Mouse (Mus musculus): Measurements from ENCODE around the gene Gm12248. TPM values are rescaled to one million over a fixed set of nuclear protein-coding genes. Genes with fewer than 3 reads are reported as not detected.
A peak's percentile ranks its signal among the peaks of the same experiment; 100 is the strongest.
"Not testable (repeated sequence)": the region's sequence is repeated elsewhere in the genome, so short reads cannot be mapped to it uniquely, and the experiment has no call there.

Gm12248 gene
- polyA plus RNA-seq, 1 experiment from 2014 or later, result not detected

DNA sequence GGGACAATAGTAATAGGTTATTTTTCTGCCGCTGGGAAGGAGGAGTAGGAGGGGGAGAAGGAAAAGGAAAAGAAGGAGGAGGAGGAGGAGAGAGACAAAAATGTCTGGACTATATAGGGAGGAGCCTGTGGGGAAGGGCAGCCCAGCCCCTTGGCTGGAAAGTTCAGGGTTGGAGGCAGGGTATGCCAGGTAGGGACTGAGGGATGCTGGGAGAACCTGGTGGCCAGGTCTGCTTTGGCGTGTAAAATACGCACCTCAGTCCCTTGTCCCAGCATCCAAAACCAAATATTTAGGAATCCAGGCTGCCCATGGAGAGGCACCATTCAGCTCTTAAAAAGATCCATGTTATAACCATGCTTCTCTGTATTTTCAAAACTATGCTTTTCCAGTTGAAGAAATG is 9.2 kb upstream of the Gm12248 start:
- no peak overlapping the region for H3K27ac ChIP-seq (replicated peaks in 1 of 2; ENCODE audit: control insufficient read depth in 1 of 2, insufficient read depth in 1 of 2, low read depth in 2 of 2, low read length in 2 of 2)
- no peaks in the 10 kb centered on the region for H3K36me3 ChIP-seq (ENCODE audit: control insufficient read depth, insufficient read depth, low read length)
- no peaks in the 10 kb centered on the region for H3K9me3 ChIP-seq (ENCODE audit: control insufficient read depth, low read length)
- no peak overlapping the region for H3K4me3 ChIP-seq (ENCODE audit: control insufficient read depth in 1 of 2, insufficient read depth in 1 of 2, low read depth in 1 of 2, low read length in 2 of 2)
- 81% methylated on average over 3 of the region's 3 CpGs for WGBS
- no peak overlapping the region for H3K9ac ChIP-seq (ENCODE audit: low read length)
- H3K4me1 ChIP-seq (ENCODE audit: control insufficient read depth in 2 of 2, insufficient read depth in 2 of 2, low read length in 2 of 2), result peaks cover 8 to 11% of the 10 kb centered on the region in 2 experiments
- no peak for ATAC-seq (ENCODE audit: insufficient number of reproducible peaks, insufficient read depth, low FRiP score, low read depth)
- no peak overlapping the region for H3K4me2 ChIP-seq (ENCODE audit: low read length)
- H3K27me3 ChIP-seq (ENCODE audit: control insufficient read depth, insufficient read depth, low read length), result no peaks in the 10 kb centered on the region

GRCm38 (mm10) chr11:58101194-58101720 is 8.3 kb upstream of the Gm12248 start:
- H3K4me3 ChIP-seq (ENCODE audit: control insufficient read depth in 1 of 2, insufficient read depth in 1 of 2, low read depth in 1 of 2, low read length in 2 of 2), result no peak overlapping the region
- no peak for ATAC-seq (ENCODE audit: insufficient number of reproducible peaks, insufficient read depth, low FRiP score, low read depth)
- WGBS, result 74% methylated on average over 4 of the region's 4 CpGs

DNA sequence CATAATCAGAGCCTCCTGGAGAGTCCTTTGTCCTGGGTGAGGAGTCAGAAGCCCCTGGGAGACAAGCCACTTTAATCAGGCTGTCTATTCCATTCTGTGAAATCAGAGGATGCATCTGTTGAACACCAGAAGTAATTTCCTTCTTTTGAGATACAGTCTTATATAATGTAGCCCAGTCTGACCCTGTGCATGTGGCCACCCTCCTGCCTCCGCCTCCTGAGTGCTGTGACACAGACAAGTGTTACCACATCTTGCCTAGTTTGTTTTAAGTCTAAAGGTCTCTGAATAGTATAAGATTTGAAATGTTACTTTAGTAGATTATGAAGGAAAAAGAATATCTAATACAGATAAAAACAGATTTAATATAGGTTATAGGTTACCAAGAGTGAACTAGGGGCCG is 7.1 kb upstream of the Gm12248 start:
- 90% methylated on average over 2 of the region's 2 CpGs for WGBS
- ATAC-seq (ENCODE audit: insufficient number of reproducible peaks, insufficient read depth, low FRiP score, low read depth), result no peak

More at GRCm38 (mm10) chr11:58101194-58101720, 8.3 kb upstream of the Gm12248 start:
- Histone ChIP-seq H3K9ac (ENCODE audit: low read length) (no peak overlapping the region), H3K36me3 (ENCODE audit: control insufficient read depth, insufficient read depth, low read length) (no peaks in the 10 kb centered on the region), H3K27ac (replicated peaks in 1 of 2; ENCODE audit: control insufficient read depth in 1 of 2, insufficient read depth in 1 of 2, low read depth in 2 of 2, low read length in 2 of 2) (no peak overlapping the region), H3K27me3 (ENCODE audit: control insufficient read depth, insufficient read depth, low read length) (no peaks in the 10 kb centered on the region), H3K4me1 (ENCODE audit: control insufficient read depth in 2 of 2, insufficient read depth in 2 of 2, low read length in 2 of 2) (peaks cover 10 to 11% of the 10 kb centered on the region in 2 experiments), H3K9me3 (ENCODE audit: control insufficient read depth, low read length) (no peaks in the 10 kb centered on the region), H3K4me2 (ENCODE audit: low read length) (no peak overlapping the region)

DNA sequence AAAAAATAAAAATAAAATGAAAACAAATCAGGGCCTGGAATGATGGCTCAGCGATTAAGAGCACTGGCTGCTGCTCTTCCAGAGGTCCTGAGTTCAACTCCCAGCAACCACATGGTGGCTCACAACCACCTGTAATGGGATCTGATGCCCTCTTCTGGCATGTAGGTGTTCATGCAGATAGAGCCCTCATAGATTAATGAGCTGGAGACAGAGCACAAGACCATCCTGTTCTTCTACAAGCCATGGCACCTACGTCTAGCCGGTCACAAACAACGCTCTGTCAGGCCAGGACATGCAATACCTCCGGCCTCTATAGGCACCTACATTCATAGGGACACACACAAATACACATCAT is 5.4 kb upstream of the Gm12248 start:
- ATAC-seq (ENCODE audit: insufficient number of reproducible peaks, insufficient read depth, low FRiP score, low read depth); H3K27me3 ChIP-seq (ENCODE audit: control insufficient read depth, insufficient read depth, low read length); H3K9me3 ChIP-seq (ENCODE audit: control insufficient read depth, low read length); H3K27ac ChIP-seq (replicated peaks in 1 of 2; ENCODE audit: control insufficient read depth in 1 of 2, insufficient read depth in 1 of 2, low read depth in 2 of 2, low read length in 2 of 2); H3K4me1 ChIP-seq (ENCODE audit: control insufficient read depth in 2 of 2, insufficient read depth in 2 of 2, low read length in 2 of 2); H3K9ac ChIP-seq (ENCODE audit: low read length); H3K36me3 ChIP-seq (ENCODE audit: control insufficient read depth, insufficient read depth, low read length): not testable (repeated sequence)
- peak overlapping the region in 1 of 2 experiments; percentile 43; a peak in 2 of 4 replicates for H3K4me3 ChIP-seq (ENCODE audit: control insufficient read depth in 1 of 2, insufficient read depth in 1 of 2, low read depth in 1 of 2, low read length in 2 of 2)
- 61% methylated on average over 5 of the region's 5 CpGs for WGBS
- H3K4me2 ChIP-seq (ENCODE audit: low read length), result peak overlapping the region; percentile 88

More for the DNA sequence above, 7.1 kb upstream of the Gm12248 start:
- Histone ChIP-seq H3K27ac (replicated peaks in 1 of 2; ENCODE audit: control insufficient read depth in 1 of 2, insufficient read depth in 1 of 2, low read depth in 2 of 2, low read length in 2 of 2) (no peak overlapping the region), H3K4me1 (ENCODE audit: control insufficient read depth in 2 of 2, insufficient read depth in 2 of 2, low read length in 2 of 2) (peaks cover 6 to 10% of the 10 kb centered on the region in 2 experiments), H3K27me3 (ENCODE audit: control insufficient read depth, insufficient read depth, low read length) (no peaks in the 10 kb centered on the region), H3K9ac (ENCODE audit: low read length) (no peak overlapping the region), H3K4me3 (ENCODE audit: control insufficient read depth in 1 of 2, insufficient read depth in 1 of 2, low read depth in 1 of 2, low read length in 2 of 2) (no peak overlapping the region), H3K9me3 (ENCODE audit: control insufficient read depth, low read length) (no peaks in the 10 kb centered on the region), H3K36me3 (ENCODE audit: control insufficient read depth, insufficient read depth, low read length) (no peaks in the 10 kb centered on the region), H3K4me2 (ENCODE audit: low read length) (no peak overlapping the region)

DNA sequence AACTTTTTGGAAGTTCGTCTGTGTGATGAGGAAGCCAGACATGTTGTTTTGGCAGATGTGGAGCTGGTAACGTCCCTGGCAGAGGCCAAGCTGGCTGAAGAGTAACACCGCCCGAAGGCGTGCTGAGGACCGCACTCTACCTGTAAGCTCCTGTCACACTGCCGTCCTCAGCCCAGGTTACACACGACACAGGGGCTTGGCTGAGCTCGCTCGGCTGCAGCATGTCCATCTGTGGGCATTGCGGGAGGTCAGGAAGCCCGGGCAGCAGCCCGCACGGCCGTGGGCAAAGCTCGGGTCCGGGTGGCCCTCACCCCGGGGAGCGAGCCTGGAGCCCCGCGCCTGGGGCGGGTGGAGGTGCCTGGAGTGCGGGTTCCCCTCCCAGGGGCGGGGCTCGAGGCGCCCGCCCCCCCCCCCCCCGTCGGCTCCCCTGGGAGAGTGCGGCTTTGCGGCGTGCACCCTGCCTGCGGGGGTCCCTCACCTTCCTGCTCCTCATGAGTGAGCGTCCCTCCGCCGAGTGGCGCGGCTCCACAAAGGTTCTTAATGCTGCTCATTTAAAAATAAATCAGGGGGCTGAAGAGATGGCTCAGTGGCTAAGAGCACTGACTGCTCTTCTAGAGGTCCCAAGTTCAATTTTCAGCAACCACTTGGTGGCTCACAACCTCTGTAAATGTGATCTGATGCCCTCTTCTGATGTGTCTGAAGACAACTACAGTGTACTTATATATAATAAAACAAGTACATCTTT is 4.9 kb upstream of the Gm12248 start:
- Histone ChIP-seq H3K9me3 (ENCODE audit: control insufficient read depth, low read length) (no peaks in the 10 kb centered on the region), H3K4me3 (ENCODE audit: control insufficient read depth in 1 of 2, insufficient read depth in 1 of 2, low read depth in 1 of 2, low read length in 2 of 2) (peak overlapping the region; percentile 43 to 55), H3K27ac (replicated peaks in 1 of 2; ENCODE audit: control insufficient read depth in 1 of 2, insufficient read depth in 1 of 2, low read depth in 2 of 2, low read length in 2 of 2) (no peak overlapping the region), H3K4me1 (ENCODE audit: control insufficient read depth in 2 of 2, insufficient read depth in 2 of 2, low read length in 2 of 2) (peaks cover 0 to 7% of the 10 kb centered on the region in 2 experiments; a peak in 1 of 4 replicates), H3K27me3 (ENCODE audit: control insufficient read depth, insufficient read depth, low read length) (no peaks in the 10 kb centered on the region), H3K9ac (ENCODE audit: low read length) (peak overlapping the region; percentile 69), H3K36me3 (ENCODE audit: control insufficient read depth, insufficient read depth, low read length) (no peaks in the 10 kb centered on the region), H3K4me2 (ENCODE audit: low read length) (peak overlapping the region; percentile 88)
- peak; percentile 49; the same call in 1 of the 2 replicates for ATAC-seq (ENCODE audit: insufficient number of reproducible peaks, insufficient read depth, low FRiP score, low read depth)
- 1% methylated on average over 30 of the region's 38 CpGs for WGBS

DNA sequence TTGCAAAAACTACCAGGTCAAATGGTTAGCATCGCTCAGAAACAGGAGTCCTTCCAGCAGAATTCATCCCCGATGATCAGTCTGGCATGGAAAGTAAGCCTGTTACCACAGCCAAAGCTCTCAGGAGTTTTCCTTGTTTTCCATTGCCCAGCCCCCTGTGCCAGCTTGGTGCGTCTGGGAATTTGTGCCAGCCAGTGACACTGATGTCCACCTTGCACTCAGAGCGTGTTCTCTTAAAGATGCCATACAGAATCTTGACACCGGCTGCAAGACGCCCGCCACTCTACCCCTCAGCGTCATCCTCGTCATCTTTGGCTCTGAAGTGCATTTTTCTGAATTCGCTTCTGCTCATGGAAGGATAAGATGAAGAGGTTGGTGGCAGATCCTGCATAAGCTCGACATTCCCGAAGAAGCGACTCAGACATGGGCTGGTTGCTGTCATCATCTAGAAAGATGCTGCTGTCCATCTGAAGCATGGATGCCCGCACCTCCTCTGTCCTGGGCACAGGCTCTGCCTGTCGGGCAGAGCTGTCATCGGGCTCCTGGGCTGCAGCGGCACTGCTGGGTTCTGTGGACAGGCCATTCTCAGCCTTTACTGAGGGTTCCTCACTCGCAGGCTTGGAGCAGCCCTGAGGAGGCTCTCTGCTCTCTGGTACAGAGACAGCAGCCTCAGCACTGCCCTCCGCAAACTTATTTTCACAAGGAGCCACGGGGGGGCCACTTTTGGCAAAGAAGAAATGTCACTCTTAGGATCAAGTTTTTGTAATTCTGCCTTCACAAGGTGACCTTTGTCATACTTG is 4.1 kb upstream of the Gm12248 start:
- no peak overlapping the region for H3K27ac ChIP-seq (replicated peaks in 1 of 2; ENCODE audit: control insufficient read depth in 1 of 2, insufficient read depth in 1 of 2, low read depth in 2 of 2, low read length in 2 of 2)
- H3K27me3 ChIP-seq (ENCODE audit: control insufficient read depth, insufficient read depth, low read length), result no peaks in the 10 kb centered on the region
- peak overlapping the region; percentile 88 for H3K4me2 ChIP-seq (ENCODE audit: low read length)
- H3K4me3 ChIP-seq (ENCODE audit: control insufficient read depth in 1 of 2, insufficient read depth in 1 of 2, low read depth in 1 of 2, low read length in 2 of 2), result peak overlapping the region; percentile 43 to 55
- H3K36me3 ChIP-seq (ENCODE audit: control insufficient read depth, insufficient read depth, low read length), result no peaks in the 10 kb centered on the region
- peak overlapping the region; percentile 69 for H3K9ac ChIP-seq (ENCODE audit: low read length)
- H3K9me3 ChIP-seq (ENCODE audit: control insufficient read depth, low read length), result no peaks in the 10 kb centered on the region
- peaks cover 0 to 8% of the 10 kb centered on the region in 2 experiments; a peak in 1 of 4 replicates for H3K4me1 ChIP-seq (ENCODE audit: control insufficient read depth in 2 of 2, insufficient read depth in 2 of 2, low read length in 2 of 2)
- WGBS, result 41% methylated on average over 20 of the region's 20 CpGs
- ATAC-seq (ENCODE audit: insufficient number of reproducible peaks, insufficient read depth, low FRiP score, low read depth), result no peak

DNA sequence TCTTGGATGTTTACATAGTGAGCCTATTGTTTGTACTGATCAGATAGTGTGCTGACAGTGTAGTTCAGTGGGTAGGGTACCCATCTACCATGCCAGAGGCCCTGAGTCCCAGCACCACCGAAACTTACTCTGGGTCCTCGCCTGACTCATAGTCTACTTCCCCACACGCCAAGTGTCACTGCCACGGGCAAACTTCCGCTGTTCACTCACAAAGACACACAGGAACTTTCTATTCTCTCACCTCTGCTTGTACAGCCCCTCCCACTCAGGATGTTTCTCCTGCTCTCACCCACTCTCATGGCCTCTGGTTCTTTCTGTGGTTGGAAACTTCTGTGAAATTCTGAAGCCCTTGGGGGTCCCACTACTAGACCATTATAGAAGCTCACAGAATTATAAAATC is 3.2 kb upstream of the Gm12248 start:
- 89% methylated on average over 5 of the region's 5 CpGs for WGBS
- Histone ChIP-seq H3K36me3 (ENCODE audit: control insufficient read depth, insufficient read depth, low read length) (no peaks in the 10 kb centered on the region), H3K27ac (replicated peaks in 1 of 2; ENCODE audit: control insufficient read depth in 1 of 2, insufficient read depth in 1 of 2, low read depth in 2 of 2, low read length in 2 of 2) (no peak overlapping the region), H3K9ac (ENCODE audit: low read length) (no peak overlapping the region), H3K4me2 (ENCODE audit: low read length) (no peak overlapping the region), H3K4me3 (ENCODE audit: control insufficient read depth in 1 of 2, insufficient read depth in 1 of 2, low read depth in 1 of 2, low read length in 2 of 2) (no peak overlapping the region), H3K4me1 (ENCODE audit: control insufficient read depth in 2 of 2, insufficient read depth in 2 of 2, low read length in 2 of 2) (peaks cover 0 to 8% of the 10 kb centered on the region in 2 experiments; a peak in 1 of 4 replicates), H3K27me3 (ENCODE audit: control insufficient read depth, insufficient read depth, low read length) (no peaks in the 10 kb centered on the region), H3K9me3 (ENCODE audit: control insufficient read depth, low read length) (no peaks in the 10 kb centered on the region)
- ATAC-seq (ENCODE audit: insufficient number of reproducible peaks, insufficient read depth, low FRiP score, low read depth), result no peak
